Mouse (Mus musculus): ENCODE data around the gene Kng1.

DNA sequence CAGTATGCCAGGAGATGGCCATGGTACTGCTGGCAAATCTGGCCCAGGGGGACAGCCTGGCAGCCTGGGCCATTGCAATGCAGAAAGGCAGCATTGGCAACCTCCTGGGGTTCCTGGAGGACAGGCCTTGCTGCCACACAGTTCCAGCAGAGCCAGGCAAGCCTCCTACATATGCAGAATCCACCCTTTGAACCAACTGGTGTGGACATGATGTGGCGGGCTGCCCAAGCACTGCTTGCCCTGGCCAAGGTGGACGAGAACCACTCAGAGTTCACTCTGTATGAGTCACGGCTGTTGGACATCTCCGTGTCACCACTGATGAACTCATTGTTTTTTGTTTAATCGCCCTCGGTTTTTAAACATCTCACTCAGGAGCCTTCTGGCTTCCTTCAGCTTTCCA lies 36.5 kb downstream of the Kng1 start:
- TF ChIP-seq CTCF (IDR thresholded peaks at IDR 0.05; ENCODE audit: control insufficient read depth, insufficient read depth, low read length) (no peak), POLR2A (IDR thresholded peaks at IDR 0.05; ENCODE audit: borderline replicate concordance, control insufficient read depth, low read depth, low read length) (no peak)

All from bone marrow, adult 2 months (tissue).